Mouse (Mus musculus) kidney, embryonic 16.5 days (tissue): ENCODE data around the gene Pemt. TPM values are rescaled to one million over a fixed set of nuclear protein-coding genes. Genes with fewer than 3 reads are reported as not detected.

Experiments
- polyA plus RNA-seq: library from polyadenylated mRNA; unstranded; fragments of >200 nt; fragmentation: Nextera tagmentation; extraction: Ambion mirVana; gene quantifications from 2 replicates; pipeline ENCODE4 v1.2.1, GENCODE M21; 2015

The Pemt gene
- polyA plus RNA-seq, 1 experiment from 2014 or later, result 12.2 TPM

Other genes with a start within 250 kb of the Pemt start
- 37.7 and 41.5 TPM in 2 replicates for gene Flcn, start 236.5 kb downstream of the Pemt start, polyA plus RNA-seq
- 44.4 and 46.3 TPM in 2 replicates for gene Nt5m, start 207.0 kb downstream of the Pemt start, polyA plus RNA-seq
- gene Cops3, start 206.7 kb downstream of the Pemt start, polyA plus RNA-seq, result 215 and 224 TPM in 2 replicates
- 49.1 and 49.3 TPM in 2 replicates for gene Med9, start 98.3 kb downstream of the Pemt start, polyA plus RNA-seq
- 3.3 and 4.2 TPM in 2 replicates for gene Rasd1, start 81.5 kb downstream of the Pemt start, polyA plus RNA-seq
- 21.5 and 24.0 TPM in 2 replicates for gene Rai1, start 58.5 kb upstream of the Pemt start, polyA plus RNA-seq
- gene Srebf1, start 176.1 kb upstream of the Pemt start, polyA plus RNA-seq, result 51.3 and 62.2 TPM in 2 replicates